Mouse (Mus musculus) spleen, postnatal 4 days (tissue): ENCODE results near the gene Epo.

Experiments
- DNase-seq, 2 experiments: peaks; one replicate each; pipeline ENCODE4 v3.0.0; 2022; ENCODE audit warnings: low spot score in 2 of 2

Epo gene

DNA sequence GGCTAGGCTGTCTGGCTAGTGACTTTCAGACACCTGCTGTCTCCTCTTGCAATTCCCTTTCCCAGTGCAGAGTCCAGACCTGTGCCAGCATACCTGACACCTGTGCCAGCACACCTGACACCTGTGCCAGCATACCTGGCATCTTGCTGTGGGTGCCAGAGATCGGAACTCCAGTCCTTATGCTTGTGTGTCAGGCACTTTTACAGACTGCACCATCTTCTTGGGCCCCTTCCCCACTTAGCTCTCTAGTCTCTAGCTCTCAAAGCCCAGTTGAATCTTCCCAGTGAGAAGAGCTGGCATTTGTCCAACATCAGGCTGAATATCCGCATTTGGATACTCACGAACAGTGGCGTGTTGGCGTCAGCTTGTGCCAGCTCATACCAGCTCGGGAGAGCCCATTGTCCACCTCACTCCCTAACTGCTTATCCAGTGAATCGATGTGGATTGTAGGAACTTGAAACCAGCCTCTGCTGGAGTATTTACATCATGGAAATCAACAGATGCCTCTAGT lies 6.3 kb upstream of the Epo start:
- no peak for DNase-seq

- DNase-seq, result no peak
Measured at GRCm38 (mm10) chr5:137537461-137537860, 4.4 kb upstream of the Epo start.

GRCm38 (mm10) chr5:137535318-137535717 lies 2.3 kb upstream of the Epo start:
- no peak for DNase-seq

- no peak for DNase-seq
Measured at GRCm38 (mm10) chr5:137534762-137535161, 1.7 kb upstream of the Epo start.

- DNase-seq, result no peak
Measured at GRCm38 (mm10) chr5:137532808-137533116, 280 bp downstream of the Epo start.

DNA sequence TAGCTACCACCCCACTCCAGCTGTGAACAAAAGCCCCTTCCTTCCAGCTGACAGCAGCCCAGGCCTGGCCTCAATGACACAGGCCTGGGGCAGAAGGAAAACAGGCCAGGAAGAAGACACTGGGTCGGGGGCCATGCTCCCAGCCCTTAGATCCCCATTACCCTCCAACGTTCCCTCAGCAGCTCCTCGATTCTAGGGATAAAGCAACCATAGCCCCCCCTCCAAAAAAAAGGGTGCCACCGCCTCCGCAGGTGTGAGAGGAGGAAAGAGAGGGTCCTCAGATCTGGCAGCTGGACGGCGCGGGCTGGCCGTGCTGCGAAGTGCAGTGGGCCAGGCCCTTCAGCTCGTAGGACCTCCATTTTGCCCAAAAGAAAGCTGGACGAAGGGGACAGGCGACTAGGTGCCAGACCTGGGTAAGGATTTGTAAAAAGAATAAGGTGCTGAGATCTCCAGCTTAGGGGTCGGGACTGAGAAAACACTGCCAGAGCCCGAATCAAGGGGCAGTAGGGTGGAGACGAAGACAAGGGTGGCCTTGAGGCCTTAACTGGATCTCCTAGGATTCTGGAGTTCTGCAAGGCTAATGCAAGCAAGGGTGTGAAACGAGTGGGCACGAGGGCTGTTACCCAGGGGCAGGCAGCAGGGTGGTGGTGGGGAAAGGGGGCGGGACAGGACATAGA lies 773 bp downstream of the Epo start:
- peak in 1 of 2 experiments; percentile 77 for DNase-seq

DNA sequence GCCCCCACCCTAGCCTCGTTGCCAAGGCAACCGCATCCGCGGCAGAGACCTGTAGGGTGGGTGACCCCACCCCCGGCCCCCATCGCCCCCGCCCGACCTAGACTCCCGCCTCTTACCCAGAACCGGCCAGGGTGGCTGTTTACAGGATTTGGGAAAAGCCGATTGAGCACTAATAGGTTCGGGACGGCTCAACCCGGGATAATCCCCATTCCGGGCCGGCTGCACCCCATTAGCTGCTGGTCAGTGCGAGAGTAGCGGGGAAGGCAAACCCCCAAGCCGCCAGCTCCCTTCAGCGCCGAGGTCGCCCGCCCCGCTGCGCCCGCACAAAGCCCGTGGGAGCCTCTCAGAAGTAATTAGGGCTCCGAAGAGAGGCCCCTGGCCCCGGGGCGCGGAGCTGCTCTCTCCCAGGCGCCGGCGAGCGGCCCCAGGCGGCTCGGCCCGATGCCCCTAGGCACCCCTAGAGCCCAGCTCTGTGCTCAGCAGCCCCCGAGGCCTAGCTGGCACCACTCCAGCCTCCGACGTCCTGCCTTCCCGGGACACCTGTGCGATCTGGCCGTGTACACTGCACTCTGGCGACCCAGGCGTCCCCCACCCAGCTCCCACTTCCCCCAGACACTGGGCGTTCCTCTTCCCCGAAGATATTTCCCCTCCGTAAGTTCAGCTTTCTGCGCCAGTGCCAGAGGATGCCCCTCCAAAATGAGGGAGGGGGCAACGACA lies 1.5 kb downstream of the Epo start:
- peak; percentile 62 to 85 for DNase-seq

- peak; percentile 62 to 74 for DNase-seq
Measured at GRCm38 (mm10) chr5:137530588-137531413, 2.2 kb downstream of the Epo start.

DNA sequence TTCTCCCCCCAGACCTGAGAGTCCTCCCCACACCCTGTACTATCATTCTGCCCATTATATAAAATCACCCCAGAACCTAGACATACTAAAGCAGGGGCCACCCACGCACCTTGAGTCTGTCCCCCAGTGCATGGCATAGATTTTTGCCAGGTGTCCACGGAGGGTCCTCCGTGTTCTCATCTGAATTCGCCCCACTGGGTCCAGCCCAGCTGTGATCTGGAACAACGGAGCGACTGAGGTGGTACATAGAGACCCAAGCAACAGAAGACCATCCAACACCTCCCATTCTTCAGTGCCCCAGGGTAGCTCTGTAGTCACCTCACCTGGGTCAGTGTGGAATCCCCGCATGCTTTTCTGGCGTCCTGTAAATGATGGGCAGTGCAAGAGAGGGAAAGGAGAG lies 3.0 kb downstream of the Epo start:
- no peak for DNase-seq

- DNase-seq, result no peak
Measured at GRCm38 (mm10) chr5:137529221-137529995, 3.6 kb downstream of the Epo start.

DNA sequence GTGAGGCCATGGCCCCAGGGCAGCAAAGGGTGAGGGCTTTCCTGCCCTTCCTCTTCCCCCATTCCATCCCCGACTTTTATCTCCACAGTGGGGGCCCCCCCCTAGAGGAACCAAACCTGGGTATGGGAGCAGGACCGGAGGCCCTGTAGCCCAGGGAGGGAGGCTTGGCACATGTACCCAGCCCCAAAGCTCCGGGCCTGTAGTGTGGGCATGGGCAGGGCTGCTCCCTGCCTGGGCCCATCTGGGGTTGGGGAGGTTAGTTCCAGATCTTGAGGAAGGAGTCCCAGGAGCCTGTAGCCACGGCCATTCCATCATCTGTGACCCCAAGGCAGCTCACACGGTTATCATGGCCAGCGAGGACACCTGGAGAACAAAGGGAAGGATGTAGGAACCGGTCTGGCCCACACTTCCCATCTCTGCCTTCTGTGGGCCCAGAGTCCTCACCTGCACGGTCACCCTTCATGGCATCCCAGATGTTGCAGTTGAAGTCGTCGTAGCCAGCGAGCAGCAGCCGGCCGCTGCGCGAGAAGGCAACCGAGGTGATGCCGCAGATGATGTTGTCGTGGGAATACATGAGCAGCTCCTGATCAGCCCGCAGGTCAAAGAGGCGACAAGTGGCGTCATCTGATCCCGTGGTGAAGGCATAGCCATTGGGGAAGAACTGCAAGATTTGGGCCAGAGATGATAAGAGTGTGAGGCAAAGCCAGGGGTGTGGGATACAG lies 4.6 kb downstream of the Epo start:
- no peak for DNase-seq

- DNase-seq, result no peak
Measured at GRCm38 (mm10) chr5:137527413-137527812, 5.6 kb downstream of the Epo start.

DNA sequence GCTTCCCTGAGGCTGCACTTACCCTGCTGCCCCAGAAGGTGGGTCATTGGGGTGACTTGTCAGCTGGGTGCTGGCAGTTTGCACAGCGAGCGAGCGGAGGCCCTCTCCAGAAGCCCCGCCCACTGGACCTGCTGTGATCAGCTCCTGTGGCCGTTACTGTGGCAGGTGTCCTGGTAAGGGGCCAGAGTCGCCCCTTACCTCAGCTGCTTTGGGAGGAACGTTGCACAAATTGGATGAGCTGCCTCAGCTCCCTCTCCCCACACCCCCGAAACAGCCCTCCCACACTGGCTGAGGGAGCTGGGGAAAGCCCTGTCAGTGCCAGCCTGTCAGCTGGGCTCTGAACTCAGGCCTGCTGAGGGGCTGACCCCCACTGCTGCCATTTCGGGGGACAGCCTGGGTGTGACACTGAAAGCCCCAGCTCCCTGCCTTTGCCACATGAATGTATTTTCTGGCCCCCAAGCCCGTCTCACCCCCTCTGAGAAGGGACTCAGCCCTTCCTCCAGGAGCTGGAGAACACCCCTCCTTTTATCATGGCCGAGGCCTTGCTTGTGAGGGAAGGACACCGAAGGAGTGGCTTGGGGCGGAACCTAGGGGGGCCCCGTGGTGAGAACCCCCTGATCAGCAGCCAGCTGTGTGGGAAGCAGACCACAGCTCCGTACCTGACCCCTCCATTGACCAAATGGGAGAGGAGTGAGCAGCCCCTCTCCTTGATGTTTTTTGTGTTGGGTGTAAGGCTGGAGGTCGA lies 6.7 kb downstream of the Epo start:
- peak; percentile 58 to 79 for DNase-seq

DNA sequence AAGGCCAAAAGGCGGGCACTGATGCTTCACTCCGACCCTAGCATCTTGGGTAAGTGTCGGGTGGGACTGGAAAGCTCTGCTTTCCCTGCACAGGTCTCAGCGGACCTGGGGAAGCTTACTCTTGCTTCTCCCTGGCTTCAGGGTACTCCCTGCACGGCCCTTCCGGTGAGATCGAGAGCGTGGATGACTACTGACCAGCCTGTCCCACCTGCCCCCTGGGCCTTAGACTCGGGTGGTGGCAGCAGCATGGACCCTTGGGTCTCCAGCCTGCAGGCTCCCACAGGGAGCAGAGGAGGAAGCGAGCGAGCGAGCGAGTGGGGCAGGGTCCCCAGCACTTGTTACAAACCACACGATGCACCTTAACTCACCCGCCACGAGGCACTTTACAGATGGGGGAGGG lies 7.5 kb downstream of the Epo start:
- DNase-seq, result no peak

DNA sequence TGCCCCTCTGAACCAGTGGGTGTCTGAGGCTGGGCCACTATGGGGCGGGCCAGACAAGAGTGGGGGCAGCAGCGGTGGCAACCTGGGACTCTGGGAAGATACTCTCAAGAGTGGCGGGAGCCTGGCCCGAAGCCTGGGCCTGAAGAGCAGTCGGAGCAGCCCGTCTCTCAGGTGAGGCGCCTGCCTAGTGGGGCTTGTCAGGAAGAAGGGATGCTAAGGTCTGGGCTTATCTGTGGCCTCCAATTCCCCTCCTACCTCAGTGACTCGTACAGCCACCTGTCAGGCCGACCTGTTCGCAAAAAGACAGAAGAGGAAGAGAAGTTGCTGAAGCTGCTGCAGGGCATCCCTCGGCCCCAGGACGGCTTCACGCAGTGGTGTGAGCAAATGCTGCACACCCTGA lies 8.4 kb downstream of the Epo start:
- DNase-seq, result no peak

GRCm38 (mm10) chr5:137524251-137524515 lies 8.9 kb downstream of the Epo start:
- DNase-seq, result no peak

GRCm38 (mm10) chr5:137523396-137524250 lies 9.4 kb downstream of the Epo start:
- no peak for DNase-seq

DNA sequence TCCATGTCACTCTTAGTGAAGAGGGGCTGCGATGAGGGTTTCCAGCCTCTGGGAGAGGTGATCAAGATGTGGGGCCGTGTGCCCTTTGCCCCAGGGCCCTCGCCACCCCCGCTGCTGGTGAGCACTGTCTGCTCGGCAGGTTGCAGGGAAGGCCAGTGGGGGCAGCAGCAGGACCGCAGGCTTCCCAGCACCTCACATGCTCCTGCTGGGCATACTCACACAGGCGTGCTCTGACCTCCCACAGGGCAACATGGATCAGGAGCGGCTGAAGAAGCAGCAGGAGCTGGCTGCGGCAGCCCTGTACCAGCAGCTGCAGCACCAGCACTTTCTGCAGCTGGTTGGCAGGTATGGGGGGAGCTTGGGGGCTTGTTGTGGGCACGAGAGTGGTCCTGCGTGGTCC lies 10.3 kb downstream of the Epo start:
- no peak for DNase-seq

DNA sequence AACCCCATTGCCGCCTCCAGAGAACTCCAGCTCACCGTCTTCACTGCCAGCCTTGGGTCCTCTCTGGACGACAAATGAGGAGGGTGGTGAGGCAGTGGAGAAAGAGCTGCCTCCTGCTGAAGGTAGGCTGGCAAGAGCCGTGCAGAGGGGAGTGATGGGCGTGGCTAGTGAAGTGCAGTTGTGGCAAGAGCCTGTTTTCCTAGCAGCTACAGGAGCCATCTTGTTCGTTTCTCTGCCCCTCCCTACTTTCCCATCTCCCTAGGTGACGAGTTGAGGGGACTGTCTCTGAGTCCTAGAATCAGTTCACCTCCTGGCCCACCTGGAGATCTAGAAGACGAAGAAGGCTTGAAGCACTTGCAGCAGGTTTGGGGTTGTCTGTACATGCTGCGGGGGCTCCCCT lies 11.2 kb downstream of the Epo start:
- DNase-seq, result no peak
